Mouse (Mus musculus) lung, embryonic 14.5 days (tissue): Measurements from ENCODE around the gene Slc27a1. TPM values are rescaled to one million over a fixed set of nuclear protein-coding genes. Genes with fewer than 3 reads are reported as not detected.
A peak's percentile ranks its signal among the peaks of the same experiment; 100 is the strongest.

ENCODE experiments used
- ATAC-seq: fragments of 200-750 bp; cut with Nextera tagmentation; 2 replicates; pipeline ENCODE4 v1.8.0; 2017; ENCODE audit warnings: mild to moderate bottlenecking, moderate TSS enrichment, moderate library complexity; ENCODE audit not compliant: insufficient read depth
- DNase-seq: peaks from one replicate; pipeline ENCODE4 v3.0.0-alpha.2; 2015
- H3K27ac ChIP-seq: fragments of 300-500 bp; sonication (generic); 2 replicates; pipeline ENCODE4 v1.5.1; 2014; ENCODE audit warnings: low read depth, mild to moderate bottlenecking, moderate library complexity
- H3K27me3 ChIP-seq: fragments of 300-500 bp; sonication (generic); 2 replicates; pipeline ENCODE4 v1.6.1; 2014; ENCODE audit warnings: low read length, control low read depth; ENCODE audit not compliant: insufficient read depth
- H3K36me3 ChIP-seq: fragments of 300-500 bp; sonication (generic); 2 replicates; pipeline ENCODE4 v1.6.1; 2014; ENCODE audit warnings: control low read depth; ENCODE audit not compliant: insufficient read depth
- H3K4me1 ChIP-seq: fragments of 300-500 bp; sonication (generic); 2 replicates; pipeline ENCODE4 v1.6.1; 2014; ENCODE audit warnings: antibody characterized with exemption, control low read depth; ENCODE audit not compliant: insufficient read depth
- H3K4me2 ChIP-seq: fragments of 300-500 bp; sonication (generic); 2 replicates; pipeline ENCODE4 v1.6.1; 2014; ENCODE audit warnings: mild to moderate bottlenecking
- H3K4me3 ChIP-seq: fragments of 300-500 bp; sonication (generic); 2 replicates; pipeline ENCODE4 v1.5.1; 2014; ENCODE audit warnings: low read depth, low read length
- H3K9ac ChIP-seq: fragments of 300-500 bp; sonication (generic); 2 replicates; pipeline ENCODE4 v1.6.1; 2014
- H3K9me3 ChIP-seq: fragments of 300-500 bp; sonication (generic); 2 replicates; pipeline ENCODE4 v1.6.1; 2016; ENCODE audit warnings: low read depth, low read length, control low read depth
- CTCF ChIP-seq: IDR thresholded peaks from 2 replicates; pipeline ENCODE4 v1.5.1; 2016; ENCODE audit warnings: antibody characterized with exemption, low read depth
- WGBS: fragments of 180-500 bp; shearing (Covaris S2); extraction: QIAGEN DNeasy Blood & Tissue Kit; methylation state at CpG from one replicate; pipeline ENCODE4 v1.1.7; 2014; 5-methylcytosine and 5-hydroxymethylcytosine counted together
- microRNA-seq: library from miRNA; unstranded; fragments of <30 nt; microRNA quantifications from one replicate; pipeline ENCODE4, GENCODE M21; 2016; ENCODE audit warnings: borderline number of aligned reads
- polyA plus RNA-seq: library from polyadenylated mRNA; unstranded; fragments of >200 nt; fragmentation: Nextera tagmentation; extraction: Ambion mirVana; gene quantifications from 2 replicates; pipeline ENCODE4 v1.2.1, GENCODE M21; 2014

Slc27a1 gene
- polyA plus RNA-seq, 1 experiment from 2014 or later: 19.9 TPM

DNA sequence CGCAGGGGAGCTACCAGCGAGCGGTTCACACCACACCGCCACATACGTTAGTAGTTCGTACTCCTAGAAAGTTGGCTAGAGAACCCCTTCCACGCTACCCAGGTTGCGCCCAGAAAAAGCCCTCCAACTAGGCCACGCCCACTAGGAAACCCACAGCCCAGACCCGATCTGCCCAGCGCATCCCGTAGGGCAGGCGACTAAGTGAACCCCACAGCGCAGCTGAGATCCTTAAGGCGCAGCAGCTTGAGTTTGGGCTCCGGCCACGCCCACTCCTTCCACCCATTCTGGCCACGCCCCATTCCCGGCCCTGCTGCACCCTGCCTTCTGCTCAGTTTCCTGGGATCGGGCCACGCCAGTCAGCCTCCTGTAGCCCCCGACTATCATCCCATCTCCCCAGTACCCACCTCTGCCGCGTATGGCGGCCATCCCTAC, 61.1 kb downstream of the Slc27a1 start:
- ATAC-seq (peak; percentile 45), DNase-seq (peak; percentile 79)
- Histone ChIP-seq H3K27me3 (peaks cover 7% of the 10 kb centered on the region; the same call in 1 of the 2 replicates), H3K4me3 (peak overlapping the region; percentile 54), H3K4me2 (peak overlapping the region; percentile 98), H3K36me3 (peaks cover 15% of the 10 kb centered on the region; the same call in 1 of the 2 replicates), H3K9ac (peak overlapping the region; percentile 48), H3K9me3 (peaks cover 5% of the 10 kb centered on the region; the same call in 1 of the 2 replicates), H3K4me1 (peaks cover 13% of the 10 kb centered on the region), H3K27ac (0 out of 2 replicates have a peak overlapping the region, but pooled peaks have one; percentile 46)
- no peak for TF ChIP-seq CTCF
- 4% methylated on average over 25 of the region's 25 CpGs for whole genome bisulfite sequencing

DNA sequence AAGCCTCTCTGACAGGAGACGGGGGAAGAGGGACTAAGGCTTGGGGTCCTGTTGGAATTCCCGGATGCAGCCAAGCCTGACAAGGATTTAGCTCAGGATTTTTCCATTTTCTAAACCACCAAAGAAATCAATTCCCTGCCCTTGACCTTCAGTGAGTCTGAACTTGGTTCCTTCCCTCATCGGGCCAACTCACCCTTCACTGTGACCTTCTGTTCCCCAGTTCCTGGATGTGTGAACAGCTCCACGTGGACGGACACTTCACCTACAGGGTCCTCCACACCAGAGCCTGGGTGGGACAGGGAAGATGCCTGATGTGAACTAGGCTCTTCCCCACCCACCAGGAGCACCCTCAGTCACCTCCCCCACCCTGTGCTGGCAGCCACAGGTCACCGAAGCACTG, 62.1 kb downstream of the Slc27a1 start:
- H3K4me3 ChIP-seq: no peak overlapping the region
- peaks cover 6% of the 10 kb centered on the region; the same call in 1 of the 2 replicates for H3K36me3 ChIP-seq
- H3K9ac ChIP-seq: no peak overlapping the region
- ATAC-seq (no peak), DNase-seq (no peak)
- H3K4me1 ChIP-seq: peaks cover 13% of the 10 kb centered on the region
- H3K27me3 ChIP-seq: peaks cover 13% of the 10 kb centered on the region; the same call in 1 of the 2 replicates
- no peak overlapping the region for H3K4me2 ChIP-seq
- 82% methylated on average over 6 of the region's 6 CpGs for WGBS
- H3K9me3 ChIP-seq: peaks cover 5% of the 10 kb centered on the region; the same call in 1 of the 2 replicates
- no peak overlapping the region for H3K27ac ChIP-seq
- TF ChIP-seq CTCF: no peak

DNA sequence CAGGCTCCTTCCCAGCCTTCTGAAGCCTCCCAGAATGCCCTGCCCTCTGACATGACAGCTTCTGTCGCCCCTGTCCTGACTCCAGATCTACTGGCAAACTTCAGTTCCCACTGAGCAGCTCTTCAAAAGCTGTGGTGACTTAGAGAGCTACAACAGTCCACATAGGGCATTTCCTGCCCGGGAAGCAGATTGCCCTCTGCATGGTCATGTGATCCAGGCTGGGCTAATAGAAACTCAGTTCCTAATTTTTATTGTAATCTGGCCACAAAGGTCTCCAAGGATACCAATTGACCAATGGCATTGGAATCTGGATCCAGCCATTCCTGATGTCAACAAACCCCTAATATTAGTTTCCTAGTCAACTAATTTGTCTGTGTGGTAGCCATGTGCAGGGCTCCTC, 63.2 kb downstream of the Slc27a1 start:
- TF ChIP-seq CTCF: no peak
- DNase-seq: no peak
- ATAC-seq: no peak
- no peaks in the 10 kb centered on the region for H3K36me3 ChIP-seq
- no peak overlapping the region for H3K9ac ChIP-seq
- peaks cover 13% of the 10 kb centered on the region for H3K4me1 ChIP-seq
- H3K27me3 ChIP-seq: peaks cover 13% of the 10 kb centered on the region; the same call in 1 of the 2 replicates
- no peak overlapping the region for H3K27ac ChIP-seq
- no peak overlapping the region for H3K4me2 ChIP-seq
- 59% methylated on average over 2 of the region's 2 CpGs for WGBS
- H3K9me3 ChIP-seq: peaks cover 5% of the 10 kb centered on the region; the same call in 1 of the 2 replicates
- H3K4me3 ChIP-seq: no peak overlapping the region

DNA sequence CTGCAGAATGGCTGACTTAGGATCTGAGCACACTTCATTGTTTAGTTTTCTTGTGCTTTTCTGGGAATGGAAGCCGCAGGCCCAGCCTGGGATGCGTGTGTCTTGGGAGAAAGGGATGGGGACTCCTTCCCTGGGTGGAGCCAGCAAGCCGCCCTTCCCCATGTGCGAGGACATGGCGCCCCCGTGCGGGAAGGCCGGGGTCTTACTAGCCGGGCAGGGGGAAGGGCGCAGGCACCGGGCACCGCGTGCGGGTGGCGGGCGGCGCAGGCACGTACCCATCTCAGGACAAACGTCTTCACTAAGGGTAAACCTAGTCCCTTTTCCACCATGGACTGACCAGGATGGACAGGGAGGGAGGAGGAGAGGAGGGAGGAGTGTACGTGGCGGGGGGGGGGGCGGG, 64.5 kb downstream of the Slc27a1 start:
- Histone ChIP-seq H3K4me3 (no peak overlapping the region), H3K4me2 (0 out of 2 replicates have a peak overlapping the region, but pooled peaks have one; percentile 20), H3K9ac (no peak overlapping the region), H3K27ac (no peak overlapping the region), H3K4me1 (peaks cover 13% of the 10 kb centered on the region), H3K36me3 (no peaks in the 10 kb centered on the region), H3K9me3 (peaks cover 5% of the 10 kb centered on the region; the same call in 1 of the 2 replicates), H3K27me3 (peaks cover 13% of the 10 kb centered on the region; the same call in 1 of the 2 replicates)
- peak; percentile 50 for TF ChIP-seq CTCF
- 14% methylated on average over 19 of the region's 22 CpGs for WGBS
- no peak for ATAC-seq
- DNase-seq: peak; percentile 42

DNA sequence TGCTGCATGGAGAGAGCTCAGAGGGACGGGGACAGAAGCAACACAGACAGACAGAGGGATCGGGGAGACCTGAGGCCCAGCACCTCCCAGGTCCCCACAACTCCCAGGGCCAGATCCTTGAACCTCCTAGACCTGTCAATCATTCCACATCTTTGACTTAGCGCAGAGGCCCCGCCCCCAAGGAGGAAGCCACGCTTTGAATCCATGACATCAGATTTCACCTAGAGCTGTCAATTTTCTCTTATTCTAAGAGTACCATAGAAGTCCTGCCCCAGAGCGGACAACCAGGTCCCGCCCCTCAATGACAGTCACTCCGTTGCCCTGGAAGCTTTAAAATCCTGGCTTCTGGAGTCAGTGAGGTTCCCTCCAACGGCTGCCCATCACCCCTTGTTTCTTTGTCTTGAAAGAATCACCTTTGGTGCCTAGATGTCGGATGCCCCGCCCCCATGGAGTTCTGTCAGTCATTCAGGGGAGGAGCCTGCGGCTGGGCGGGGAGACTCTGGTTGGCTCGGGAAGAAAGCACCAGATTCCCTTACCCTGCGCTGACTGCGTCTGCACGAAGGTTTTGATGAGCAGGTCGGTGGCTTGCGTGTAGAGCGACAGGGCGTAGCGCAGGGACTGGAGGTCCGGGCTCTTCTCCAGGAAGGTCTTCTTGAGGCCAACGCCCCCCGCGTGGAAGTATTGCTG, 65.4 kb downstream of the Slc27a1 start:
- no peaks in the 10 kb centered on the region for H3K36me3 ChIP-seq
- 2% methylated on average over 26 of the region's 26 CpGs for WGBS
- H3K9me3 ChIP-seq: peaks cover 5% of the 10 kb centered on the region; the same call in 1 of the 2 replicates
- H3K4me2 ChIP-seq: peak overlapping the region; percentile 48
- TF ChIP-seq CTCF: no peak
- ATAC-seq: no peak
- no peak overlapping the region; the same call in 1 of the 2 replicates for H3K9ac ChIP-seq
- H3K27me3 ChIP-seq: peaks cover 13% of the 10 kb centered on the region; the same call in 1 of the 2 replicates
- peaks cover 9% of the 10 kb centered on the region; the same call in 1 of the 2 replicates for H3K4me1 ChIP-seq
- no peak overlapping the region for H3K27ac ChIP-seq
- H3K4me3 ChIP-seq: peak overlapping the region; percentile 11; the same call in 1 of the 2 replicates
- DNase-seq: peak; percentile 70

Small RNAs within 50 kb of the gene (microRNA-seq; reads per million reads assigned to microRNA genes)
- gene Mir6769b: not detected

Other genes starting within 250 kb of the Slc27a1 start
- gene Use1, start 202.0 kb upstream of the Slc27a1 start, polyA plus RNA-seq: 83.2 and 85.6 TPM in 2 replicates
- 4.0 and 5.0 TPM in 2 replicates for gene Ocel1, start 197.6 kb upstream of the Slc27a1 start, polyA plus RNA-seq
- 94.7 and 102 TPM in 2 replicates for gene Nr2f6, start 186.9 kb upstream of the Slc27a1 start, polyA plus RNA-seq
- 20.5 and 20.6 TPM in 2 replicates for gene Ushbp1, start 173.1 kb upstream of the Slc27a1 start, polyA plus RNA-seq
- 108 and 114 TPM in 2 replicates for gene Babam1, start 172.0 kb upstream of the Slc27a1 start, polyA plus RNA-seq
- gene Ankle1, start 162.9 kb upstream of the Slc27a1 start, polyA plus RNA-seq: 32.2 and 38.0 TPM in 2 replicates
- 36.6 and 47.8 TPM in 2 replicates for gene Abhd8, start 105.2 kb upstream of the Slc27a1 start, polyA plus RNA-seq
- gene Mrpl34, start 103.9 kb upstream of the Slc27a1 start, polyA plus RNA-seq: 134 and 135 TPM in 2 replicates
- 101 and 111 TPM in 2 replicates for gene Dda1, start 99.7 kb upstream of the Slc27a1 start, polyA plus RNA-seq
- 2.4 and 3.1 TPM in 2 replicates for gene Ano8, start 82.9 kb upstream of the Slc27a1 start, polyA plus RNA-seq
- gene Gtpbp3, start 80.8 kb upstream of the Slc27a1 start, polyA plus RNA-seq: 7.6 and 9.6 TPM in 2 replicates
- 123 and 135 TPM in 2 replicates for gene Plvap, start 57.1 kb upstream of the Slc27a1 start, polyA plus RNA-seq
- gene Ccdc194, start 43.2 kb upstream of the Slc27a1 start, polyA plus RNA-seq: 1.0 TPM in 2 replicates
- 15.0 and 16.6 TPM in 2 replicates for gene Bst2, start 31.4 kb upstream of the Slc27a1 start, polyA plus RNA-seq
- 89.3 and 106 TPM in 2 replicates for gene Mvb12a, start 26.0 kb upstream of the Slc27a1 start, polyA plus RNA-seq
- gene Tmem221, start 10.0 kb upstream of the Slc27a1 start, polyA plus RNA-seq: 1.9 and 3.2 TPM in 2 replicates
- 0.07 TPM in 1 of 2 replicates, not detected in the other for gene Nxnl1, start 2.3 kb upstream of the Slc27a1 start, polyA plus RNA-seq
- gene Pgls, start 23.3 kb downstream of the Slc27a1 start, polyA plus RNA-seq: 251 and 253 TPM in 2 replicates
- 2.4 and 4.6 TPM in 2 replicates for gene Fam129c, start 28.8 kb downstream of the Slc27a1 start, polyA plus RNA-seq
- gene Colgalt1, start 42.1 kb downstream of the Slc27a1 start, polyA plus RNA-seq: 87.5 and 90.5 TPM in 2 replicates
- 0.46 and 0.64 TPM in 2 replicates for gene Unc13a, start 102.9 kb downstream of the Slc27a1 start, polyA plus RNA-seq
- gene Jak3, start 107.4 kb downstream of the Slc27a1 start, polyA plus RNA-seq: 7.2 and 7.8 TPM in 2 replicates
- gene Insl3, start 120.3 kb downstream of the Slc27a1 start, polyA plus RNA-seq: 0.87 and 1.0 TPM in 2 replicates
- gene B3gnt3, start 132.9 kb downstream of the Slc27a1 start, polyA plus RNA-seq: 2.1 and 2.3 TPM in 2 replicates
- gene Fcho1, start 156.8 kb downstream of the Slc27a1 start, polyA plus RNA-seq: 3.9 and 4.5 TPM in 2 replicates